Mouse (Mus musculus) lung, adult 10 weeks (tissue): ENCODE data around the gene N6amt1. TPM values are rescaled to one million over a fixed set of nuclear protein-coding genes. Genes with fewer than 3 reads are reported as not detected.

Experiments used
- polyA plus RNA-seq: library from polyadenylated mRNA; stranded (reverse); fragments of 350-450 nt; fragmentation: Illumina TruSeq; extraction: RNeasy Lipid Tissue Mini Kit (QIAGEN cat#74804); gene quantifications from one replicate; pipeline ENCODE4 v1.2.3, GENCODE M21; 2014; ENCODE audit warnings: low read depth, low replicate concordance; ENCODE audit not compliant: insufficient read depth

The N6amt1 gene
- 10.0 TPM for polyA plus RNA-seq

GRCm38 (mm10) chr16:87354075-87354583 lies at the start of gene N6amt1:
Gene N6amt1 (plus strand): TSS chr16:87354185.

Other genes starting within 250 kb of the N6amt1 start
- 6.4 TPM for gene Ltn1, start 78.4 kb downstream of the N6amt1 start, polyA plus RNA-seq
- gene Rwdd2b, start 86.4 kb downstream of the N6amt1 start, polyA plus RNA-seq: 3.8 TPM
- 37.0 TPM for gene Usp16, start 100.5 kb downstream of the N6amt1 start, polyA plus RNA-seq
- 103 TPM for gene Cct8, start 141.7 kb downstream of the N6amt1 start, polyA plus RNA-seq
- gene Map3k7cl, start 199.1 kb downstream of the N6amt1 start, polyA plus RNA-seq: 3.0 TPM